Mouse (Mus musculus) central nervous system, embryonic 18 days (tissue): ENCODE measurements around the gene Chka. TPM values are rescaled to one million over a fixed set of nuclear protein-coding genes. Genes with fewer than 3 reads are reported as not detected.

Experiments used
- polyA plus RNA-seq: library from polyadenylated mRNA; depleted of rRNA; stranded (reverse); fragments of >200 nt; gene quantifications from 2 replicates; pipeline ENCODE4 v1.2.3, GENCODE M21; 2012; rRNA removed

Chka gene
- polyA plus RNA-seq = 111 and 120 TPM in 2 replicates

DNA sequence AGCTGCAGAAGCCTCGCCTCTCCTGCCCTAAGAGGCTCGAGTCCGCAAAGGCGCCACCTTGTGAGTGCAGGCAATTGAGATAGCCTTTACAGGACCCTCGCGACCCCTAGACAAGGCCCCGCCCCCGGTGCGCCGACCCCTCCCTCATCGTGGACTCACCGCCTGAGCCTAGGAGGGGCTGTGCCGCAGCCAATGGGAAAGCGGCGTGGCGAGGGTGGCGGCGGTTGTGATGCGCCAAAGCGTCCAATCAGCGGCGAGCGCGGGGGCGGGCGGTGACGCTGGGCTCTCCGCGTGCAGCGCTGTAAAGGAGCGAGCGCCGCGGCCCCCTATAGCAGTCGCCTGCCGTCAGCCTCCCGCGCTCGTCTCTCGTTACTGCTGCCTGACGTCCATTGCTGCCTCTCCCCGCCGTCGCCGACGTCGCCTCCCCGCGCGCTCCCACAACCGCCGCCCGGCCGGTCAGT, at the start of gene Chka:
Chka (plus strand) TSS at position 272 of the 461 bp plus-strand sequence.

DNA sequence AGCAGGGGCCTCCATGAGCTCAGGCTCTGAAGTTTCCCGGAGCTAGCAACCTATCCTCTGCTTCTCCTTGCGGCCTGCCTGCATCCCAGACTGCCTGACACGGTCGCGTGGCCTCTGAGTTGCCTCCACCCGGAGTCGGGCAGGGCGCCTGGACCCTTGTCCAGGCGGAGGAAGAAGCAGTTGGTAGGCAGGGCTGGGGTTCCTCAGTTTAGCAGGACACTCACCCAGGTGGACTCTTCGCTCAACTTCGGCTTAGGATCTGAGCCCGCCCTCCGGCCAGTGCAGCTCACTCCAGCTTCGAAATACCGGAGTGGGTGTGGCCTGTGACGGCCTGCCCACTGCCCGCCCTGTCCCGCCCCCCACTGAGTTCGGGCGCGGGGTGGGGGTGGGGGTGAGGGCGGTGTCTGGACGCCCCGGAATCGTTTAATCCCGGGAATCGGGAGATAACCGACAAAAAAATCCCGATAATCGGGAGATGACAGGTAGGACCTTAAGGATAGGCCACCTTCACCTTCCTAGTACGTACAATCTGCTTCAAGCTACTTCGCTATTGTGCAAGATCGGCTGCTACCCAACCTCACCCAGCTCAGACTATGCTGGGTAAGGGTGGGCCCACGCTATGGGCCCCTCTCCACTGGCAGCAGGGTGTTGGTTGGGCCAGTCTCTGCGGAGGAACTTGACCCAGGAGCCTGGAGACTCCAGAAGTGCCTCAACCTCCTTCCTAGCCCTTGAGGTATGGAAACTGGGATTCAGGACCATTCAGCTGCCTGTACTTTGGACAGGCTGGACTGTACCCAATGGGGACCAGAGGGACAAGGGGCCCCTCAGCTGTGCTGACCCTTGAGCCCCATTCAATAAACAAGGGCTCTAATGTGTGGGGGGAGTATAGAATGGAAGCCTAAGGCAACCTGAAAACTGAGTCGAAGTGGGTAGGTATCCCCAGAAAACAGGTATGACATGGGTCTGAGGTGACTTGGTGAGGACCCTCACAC, 55.5 kb downstream of the Chka start, which contains the start of gene Tcirg1:
Tcirg1 (minus strand) TSS at position 339 of the 992 bp plus-strand sequence.

DNA sequence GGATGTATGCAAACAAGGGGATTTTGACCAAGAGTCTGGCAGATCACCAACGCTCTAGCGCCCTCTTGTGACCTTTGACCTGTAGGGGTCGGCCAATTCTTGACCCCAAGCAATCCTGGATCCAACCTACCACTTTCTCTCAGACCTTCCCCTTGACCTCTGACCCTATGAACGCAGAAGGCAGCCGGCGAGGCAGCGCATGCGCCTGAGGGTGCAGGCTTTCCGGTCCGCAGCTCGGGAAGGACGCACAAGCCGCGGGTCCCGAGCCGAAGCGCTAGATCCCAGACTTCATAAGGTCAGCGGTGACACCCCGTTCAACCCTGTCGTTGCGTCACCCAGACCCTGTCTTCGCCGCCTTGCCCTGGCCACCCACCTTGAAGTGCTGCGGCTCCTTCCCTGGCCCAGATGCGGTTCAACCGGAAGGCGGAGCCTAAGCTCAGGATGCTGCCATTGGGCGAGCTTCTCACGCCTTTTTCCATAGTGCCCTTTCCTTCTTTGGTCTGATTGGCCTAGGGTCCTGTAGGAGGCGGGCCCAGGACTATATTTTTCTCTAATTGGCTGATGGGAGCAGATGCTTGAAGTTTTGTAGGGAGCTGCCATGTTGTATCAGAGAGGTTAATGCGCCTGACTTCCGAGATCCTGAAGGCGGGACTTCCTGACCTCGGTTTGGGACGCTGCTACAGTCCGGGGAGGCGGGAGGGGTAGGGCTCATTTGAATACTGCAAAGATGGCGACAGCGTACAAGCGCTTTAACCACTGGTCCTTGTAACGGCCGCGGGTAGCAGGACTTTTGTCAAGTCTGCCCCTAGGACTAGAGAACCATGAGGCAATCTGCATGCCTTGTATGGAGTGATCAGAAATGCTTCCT, 61.0 kb downstream of the Chka start, which contains the start of gene Ndufs8:
Ndufs8 (minus strand) TSS at position 438 of the 868 bp plus-strand sequence.

DNA sequence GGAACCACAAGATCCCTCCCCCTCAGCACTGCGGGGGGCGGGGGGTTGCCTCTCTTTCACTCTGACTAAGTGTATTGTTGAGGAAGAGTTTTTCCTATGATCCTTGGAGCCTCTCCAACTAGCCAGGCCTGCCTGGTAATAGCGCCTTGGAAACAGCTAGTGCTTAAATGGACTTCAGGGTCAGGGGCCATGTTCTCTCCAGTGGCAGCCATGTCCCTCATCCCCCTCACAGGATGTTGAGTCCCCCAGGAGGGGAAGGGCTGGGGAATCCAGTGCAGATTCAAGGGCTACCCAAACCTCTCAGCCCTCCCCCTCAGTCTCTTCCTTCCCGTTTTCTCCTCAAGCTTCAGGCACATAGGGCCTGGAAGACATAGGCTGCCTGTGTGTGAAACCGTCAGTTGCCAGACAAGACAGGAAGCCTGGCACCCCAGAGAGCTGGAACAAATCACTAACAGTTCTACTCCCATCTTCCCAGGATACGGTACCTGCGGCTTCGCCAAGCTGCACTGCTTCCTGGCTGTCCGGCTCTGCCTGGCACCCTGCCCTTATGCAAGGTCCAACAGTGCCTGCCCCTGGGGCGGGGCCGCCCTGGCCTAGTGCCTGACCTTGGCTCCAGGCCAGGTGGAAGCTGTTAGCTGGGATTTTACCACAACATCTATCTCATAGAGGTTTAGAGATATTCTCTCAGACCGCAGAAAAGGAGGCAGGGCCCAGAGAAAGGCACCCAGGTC, 77.8 kb downstream of the Chka start, which contains the start of gene Aldh3b1:
Aldh3b1 (minus strand) TSS at position 598 of the 731 bp plus-strand sequence.

DNA sequence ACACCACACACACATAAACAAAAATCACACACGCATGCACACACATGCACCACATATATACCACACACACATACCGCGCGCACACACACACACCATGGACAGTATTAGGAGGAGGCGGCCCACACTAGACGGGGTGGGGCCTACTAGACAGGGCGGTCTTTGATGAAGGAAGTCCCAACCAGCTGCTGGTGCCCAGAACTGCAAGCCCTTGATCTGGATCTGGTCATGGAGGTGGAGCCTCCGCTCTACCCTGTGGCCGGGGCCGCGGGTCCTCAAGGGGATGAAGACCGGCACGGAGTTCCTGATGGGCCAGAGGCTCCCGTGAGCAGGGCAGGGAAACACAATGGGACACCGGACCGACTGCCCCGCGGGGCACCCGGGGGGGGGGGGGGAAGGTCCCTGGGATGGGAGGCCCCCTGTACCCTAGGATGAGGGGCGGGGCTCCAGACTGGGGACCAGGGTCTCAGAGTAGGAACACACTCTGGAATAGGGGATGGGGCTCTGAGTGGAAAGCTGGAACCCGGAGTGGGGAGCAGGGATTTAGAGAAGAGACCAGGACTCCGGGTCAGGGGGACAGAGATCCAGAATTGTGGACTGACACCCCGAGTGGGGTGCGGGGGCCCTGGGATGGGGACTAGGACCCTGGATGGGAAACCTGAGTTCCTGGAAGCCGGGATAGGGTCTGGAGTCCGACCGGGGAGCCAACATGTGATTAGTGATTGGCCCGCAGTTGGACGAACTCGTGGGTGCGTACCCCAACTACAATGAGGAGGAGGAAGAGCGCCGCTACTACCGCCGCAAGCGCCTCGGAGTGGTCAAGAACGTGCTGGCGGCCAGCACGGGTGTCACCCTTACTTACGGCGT, 83.7 kb downstream of the Chka start, which contains the start of gene Unc93b1:
Unc93b1 (plus strand) TSS at position 155 of the 864 bp plus-strand sequence.

Other genes starting within 250 kb of the Chka start
- 3.3 and 4.1 TPM in 2 replicates for gene Lrp5, start 165.2 kb upstream of the Chka start, polyA plus RNA-seq
- 37.1 and 41.0 TPM in 2 replicates for gene 1810055G02Rik, start 143.5 kb upstream of the Chka start, polyA plus RNA-seq
- gene Kmt5b, start 84.4 kb upstream of the Chka start, polyA plus RNA-seq = 48.4 and 49.2 TPM in 2 replicates
- gene Tcirg1, start 55.4 kb downstream of the Chka start, polyA plus RNA-seq = 37.4 and 44.0 TPM in 2 replicates
- gene Ndufs8, start 61.0 kb downstream of the Chka start, polyA plus RNA-seq = 198 and 215 TPM in 2 replicates
- gene Aldh3b1, start 78.0 kb downstream of the Chka start, polyA plus RNA-seq = 1.9 and 2.2 TPM in 2 replicates
- gene Unc93b1, start 83.4 kb downstream of the Chka start, polyA plus RNA-seq = 10.5 and 11.1 TPM in 2 replicates
- gene Aldh3b3, start 106.9 kb downstream of the Chka start, polyA plus RNA-seq = 0.03 TPM in 2 replicates
- gene Aldh3b2, start 120.6 kb downstream of the Chka start, polyA plus RNA-seq = 1.4 and 1.5 TPM in 2 replicates
- gene Acy3, start 134.8 kb downstream of the Chka start, polyA plus RNA-seq = 2.5 and 3.3 TPM in 2 replicates
- gene Tbx10, start 141.0 kb downstream of the Chka start, polyA plus RNA-seq = 0.04 and 0.07 TPM in 2 replicates
- gene Nudt8, start 148.8 kb downstream of the Chka start, polyA plus RNA-seq = 10.6 and 16.8 TPM in 2 replicates
- 8.0 and 9.6 TPM in 2 replicates for gene Gm49405, start 148.9 kb downstream of the Chka start, polyA plus RNA-seq
- 25.8 and 27.8 TPM in 2 replicates for gene Doc2g, start 151.5 kb downstream of the Chka start, polyA plus RNA-seq
- 204 and 205 TPM in 2 replicates for gene Ndufv1, start 161.0 kb downstream of the Chka start, polyA plus RNA-seq
- gene Gstp1, start 186.2 kb downstream of the Chka start, polyA plus RNA-seq = 361 and 368 TPM in 2 replicates
- 3.1 and 10.4 TPM in 2 replicates for gene Gstp2, start 194.2 kb downstream of the Chka start, polyA plus RNA-seq
- gene Gstp3, start 207.8 kb downstream of the Chka start, polyA plus RNA-seq = not detected in 2 replicates
- 0.25 TPM in 1 of 2 replicates, not detected in the other for gene Cabp2, start 229.8 kb downstream of the Chka start, polyA plus RNA-seq
- 61.3 and 62.9 TPM in 2 replicates for gene Cdk2ap2, start 245.4 kb downstream of the Chka start, polyA plus RNA-seq
- 217 and 226 TPM in 2 replicates for gene Pitpnm1, start 248.2 kb downstream of the Chka start, polyA plus RNA-seq